Mouse (Mus musculus) heart, embryonic 16.5 days (tissue): ENCODE results near the gene Megf6. TPM values are rescaled to one million over a fixed set of nuclear protein-coding genes. Genes with fewer than 3 reads are reported as not detected.

ENCODE experiments used
- ATAC-seq: fragments of 200-750 bp; cut with Nextera tagmentation; replicated peaks from 2 replicates; pipeline ENCODE4 v1.8.0; 2017; ENCODE audit warnings: moderate number of reproducible peaks; ENCODE audit not compliant: insufficient read depth, low FRiP score; ENCODE audit errors: extremely low read depth
- H3K27ac ChIP-seq: fragments of 300-500 bp; sonication (generic); 2 replicates; pipeline ENCODE4 v1.5.1; 2014; ENCODE audit warnings: mild to moderate bottlenecking, low read length, control low read depth, moderate library complexity
- H3K27me3 ChIP-seq: fragments of 300-500 bp; sonication (generic); 2 replicates; pipeline ENCODE4 v1.6.1; 2014; ENCODE audit warnings: low read length, mixed read lengths; ENCODE audit not compliant: control insufficient read depth, insufficient read depth
- H3K36me3 ChIP-seq: fragments of 300-500 bp; sonication (generic); 2 replicates; pipeline ENCODE4 v1.6.1; 2014; ENCODE audit not compliant: control insufficient read depth, insufficient read depth
- H3K4me1 ChIP-seq: fragments of 300-500 bp; sonication (generic); 2 replicates; pipeline ENCODE4 v1.6.1; 2014; ENCODE audit warnings: low read length, mixed read lengths; ENCODE audit not compliant: control insufficient read depth, insufficient read depth
- H3K4me2 ChIP-seq: fragments of 300-500 bp; sonication (generic); 2 replicates; pipeline ENCODE4 v1.6.1; 2014; ENCODE audit warnings: low read depth, mild to moderate bottlenecking, control low read depth, low read length
- H3K4me3 ChIP-seq: fragments of 300-500 bp; sonication (generic); 2 replicates; pipeline ENCODE4 v1.5.1; 2014; ENCODE audit warnings: mild to moderate bottlenecking, control low read depth, low read length
- H3K9ac ChIP-seq: fragments of 300-500 bp; sonication (generic); 2 replicates; pipeline ENCODE4 v1.6.1; 2014; ENCODE audit warnings: low read length, control low read depth
- H3K9me3 ChIP-seq: fragments of 300-500 bp; sonication (generic); replicated peaks from 2 replicates; pipeline ENCODE4 v1.6.1; 2016; ENCODE audit warnings: low read length; ENCODE audit not compliant: control insufficient read depth
- WGBS: fragments of 180-500 bp; shearing (Covaris S2); extraction: QIAGEN DNeasy Blood & Tissue Kit; methylation state at CpG from one replicate; pipeline ENCODE4 v1.1.7; 2014; 5-methylcytosine and 5-hydroxymethylcytosine counted together
- polyA plus RNA-seq: library from polyadenylated mRNA; unstranded; fragments of >200 nt; fragmentation: Nextera tagmentation; extraction: Ambion mirVana; gene quantifications from 2 replicates; pipeline ENCODE4 v1.2.1, GENCODE M21; 2015

Megf6 gene
- polyA plus RNA-seq, 1 experiment from 2014 or later = 33.8 TPM

DNA sequence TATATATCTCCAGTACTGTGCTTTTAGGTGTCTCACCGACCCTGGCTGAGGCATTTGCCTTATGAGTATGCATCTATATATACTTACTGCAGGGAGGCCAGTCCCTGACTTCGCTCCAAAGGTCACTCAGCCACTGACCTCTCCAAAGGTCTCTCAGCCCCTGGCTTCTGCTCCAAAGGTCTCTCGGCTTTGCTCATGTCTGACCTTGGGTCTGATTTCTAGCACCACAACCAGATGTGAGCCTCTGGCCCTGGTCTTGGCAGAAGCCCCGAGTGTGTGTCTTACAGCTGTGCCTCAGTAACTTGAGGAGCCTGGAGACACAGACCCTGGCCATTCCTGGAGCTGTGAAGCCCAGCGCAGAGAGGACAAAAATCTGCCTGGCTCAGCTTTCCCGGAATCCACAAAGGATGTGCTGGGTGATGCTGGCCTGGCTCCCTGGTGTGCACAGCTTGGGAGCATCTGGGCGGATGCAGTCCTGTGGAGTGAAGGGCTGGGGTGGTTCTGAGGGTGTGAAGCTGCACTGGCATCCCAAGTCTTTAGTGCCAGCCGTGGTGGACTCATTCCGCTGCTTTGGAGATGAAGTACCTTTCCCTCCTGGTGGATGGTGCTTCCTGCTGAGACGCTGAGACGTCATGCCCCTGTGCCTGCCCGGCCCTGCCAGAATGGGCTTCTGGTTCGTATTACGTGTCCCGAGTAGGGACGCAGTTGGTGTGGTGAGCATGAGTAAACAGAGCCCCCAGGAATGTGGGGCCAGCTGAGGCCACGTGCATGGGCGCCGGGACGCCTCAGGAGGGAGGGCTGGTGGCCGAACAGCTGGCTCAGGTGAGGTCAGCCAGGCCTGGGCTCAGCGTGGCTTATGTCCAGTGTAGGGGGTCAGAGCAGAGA, 76.9 kb downstream of the Megf6 start:
- Histone ChIP-seq H3K9me3 (no peaks in the 10 kb centered on the region), H3K27ac (peak overlapping the region; percentile 39; the same call in 1 of the 2 replicates), H3K9ac (no peak overlapping the region), H3K4me1 (0 out of 2 replicates have a peak, but pooled peaks cover 6% of the 10 kb centered on the region), H3K27me3 (no peaks in the 10 kb centered on the region), H3K4me3 (no peak overlapping the region), H3K36me3 (no peaks in the 10 kb centered on the region), H3K4me2 (peak overlapping the region; percentile 67)
- WGBS = 52% methylated on average over 22 of the region's 22 CpGs
- ATAC-seq = no peak

GRCm38 (mm10) chr4:154248092-154248805, 77.7 kb downstream of the Megf6 start:
- no peak overlapping the region for H3K4me3 ChIP-seq
- H3K4me1 ChIP-seq = 0 out of 2 replicates have a peak, but pooled peaks cover 6% of the 10 kb centered on the region
- H3K4me2 ChIP-seq = no peak overlapping the region
- H3K27me3 ChIP-seq = no peaks in the 10 kb centered on the region
- H3K36me3 ChIP-seq = no peaks in the 10 kb centered on the region
- H3K27ac ChIP-seq = no peak overlapping the region
- H3K9me3 ChIP-seq = no peaks in the 10 kb centered on the region
- no peak overlapping the region for H3K9ac ChIP-seq
- 76% methylated on average over 21 of the region's 21 CpGs for WGBS
- no peak for ATAC-seq

DNA sequence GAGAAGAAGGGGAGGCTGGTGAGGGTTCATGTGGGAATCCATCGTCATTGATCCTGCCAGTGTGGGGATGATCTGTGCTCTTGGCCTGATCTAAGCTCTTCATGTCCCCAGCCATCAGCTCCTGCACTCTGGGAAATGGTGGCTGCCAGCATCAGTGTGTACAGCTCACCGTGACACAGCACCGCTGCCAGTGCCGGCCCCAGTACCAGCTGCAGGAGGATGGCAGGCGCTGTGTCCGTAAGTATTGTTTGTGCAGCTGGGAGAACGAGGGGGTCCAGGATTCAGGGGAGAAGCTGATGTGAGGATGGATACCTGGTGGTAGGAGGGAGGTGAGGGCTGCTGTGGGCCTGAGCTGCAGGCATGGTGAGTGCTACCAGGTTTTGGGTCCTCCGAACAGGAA, 78.8 kb downstream of the Megf6 start:
- Histone ChIP-seq H3K4me1 (0 out of 2 replicates have a peak, but pooled peaks cover 6% of the 10 kb centered on the region), H3K27me3 (no peaks in the 10 kb centered on the region), H3K36me3 (no peaks in the 10 kb centered on the region), H3K4me3 (no peak overlapping the region), H3K9me3 (no peaks in the 10 kb centered on the region), H3K9ac (no peak overlapping the region), H3K27ac (no peak overlapping the region), H3K4me2 (no peak overlapping the region)
- whole genome bisulfite sequencing = 81% methylated on average over 8 of the region's 8 CpGs
- no peak for ATAC-seq

DNA sequence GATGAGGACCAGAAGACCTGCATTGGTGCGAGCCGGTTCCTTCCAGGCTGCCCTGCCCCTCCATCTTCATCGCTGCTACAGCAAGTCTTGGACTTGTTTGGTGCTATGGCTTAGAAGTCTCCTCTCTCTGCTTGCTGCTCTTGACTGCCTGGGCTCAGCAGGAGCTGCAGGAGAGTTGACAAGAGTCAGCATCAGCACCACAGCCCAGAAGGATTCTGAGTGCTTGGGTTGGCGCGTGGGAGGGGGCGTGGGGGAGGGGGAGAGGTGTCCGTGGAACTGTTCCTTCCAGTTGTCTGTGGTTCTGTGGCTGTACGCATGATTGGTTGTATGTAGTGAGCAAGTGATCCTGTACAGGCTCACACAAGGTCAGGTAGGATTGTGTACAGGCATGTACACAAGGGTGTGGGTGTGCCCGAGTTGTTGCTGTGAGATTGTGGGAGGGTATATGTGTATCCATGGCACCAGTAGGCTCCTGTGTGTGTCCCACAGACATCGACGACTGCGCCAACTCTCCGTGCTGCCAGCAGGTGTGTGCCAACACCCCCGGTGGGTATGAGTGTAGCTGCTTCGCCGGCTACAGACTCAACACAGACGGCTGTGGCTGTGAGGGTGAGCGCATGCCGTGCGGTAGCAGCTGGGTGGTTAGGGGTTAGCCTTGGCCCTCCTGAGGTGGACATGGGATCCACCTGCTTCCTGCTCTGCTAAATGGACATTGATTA, 82.2 kb downstream of the Megf6 start:
- Histone ChIP-seq H3K27ac (no peak overlapping the region), H3K36me3 (no peaks in the 10 kb centered on the region), H3K4me2 (no peak overlapping the region), H3K9ac (no peak overlapping the region), H3K4me3 (no peak overlapping the region), H3K4me1 (no peaks in the 10 kb centered on the region), H3K27me3 (no peaks in the 10 kb centered on the region), H3K9me3 (no peaks in the 10 kb centered on the region)
- ATAC-seq = no peak
- WGBS = 85% methylated on average over 20 of the region's 20 CpGs

DNA sequence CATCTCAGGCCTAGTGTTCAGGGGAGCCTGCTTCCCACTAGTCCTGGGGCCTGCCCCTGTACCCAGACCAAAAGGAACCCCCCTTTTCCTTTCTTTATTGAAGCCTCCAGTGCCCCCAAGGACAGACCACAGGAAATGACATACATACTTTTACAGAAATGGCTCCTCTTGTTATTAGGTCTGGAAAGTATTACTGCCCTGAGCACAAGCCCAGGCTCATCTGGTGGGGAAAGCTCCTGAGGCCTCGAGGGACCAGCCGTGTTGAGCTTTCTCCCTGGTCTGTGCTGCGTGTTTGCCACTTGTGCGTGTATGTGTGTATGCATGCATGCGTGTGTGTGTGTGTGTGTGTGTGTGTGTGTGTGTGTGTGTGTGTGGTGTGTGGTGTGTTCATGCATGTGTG, 90.2 kb downstream of the Megf6 start:
- 89% methylated on average over 5 of the region's 5 CpGs for WGBS
- no peaks in the 10 kb centered on the region for H3K27me3 ChIP-seq
- no peaks in the 10 kb centered on the region for H3K4me1 ChIP-seq
- no peaks in the 10 kb centered on the region for H3K36me3 ChIP-seq
- H3K9ac ChIP-seq = no peak overlapping the region
- no peak for ATAC-seq
- no peak overlapping the region for H3K4me2 ChIP-seq
- no peak overlapping the region for H3K27ac ChIP-seq
- H3K4me3 ChIP-seq = no peak overlapping the region
- no peaks in the 10 kb centered on the region for H3K9me3 ChIP-seq

GRCm38 (mm10) chr4:154262071-154262470, 91.5 kb downstream of the Megf6 start:
- Histone ChIP-seq H3K27me3 (no peaks in the 10 kb centered on the region), H3K4me1 (no peaks in the 10 kb centered on the region)
- WGBS = 39% methylated on average over 4 of the region's 4 CpGs

DNA sequence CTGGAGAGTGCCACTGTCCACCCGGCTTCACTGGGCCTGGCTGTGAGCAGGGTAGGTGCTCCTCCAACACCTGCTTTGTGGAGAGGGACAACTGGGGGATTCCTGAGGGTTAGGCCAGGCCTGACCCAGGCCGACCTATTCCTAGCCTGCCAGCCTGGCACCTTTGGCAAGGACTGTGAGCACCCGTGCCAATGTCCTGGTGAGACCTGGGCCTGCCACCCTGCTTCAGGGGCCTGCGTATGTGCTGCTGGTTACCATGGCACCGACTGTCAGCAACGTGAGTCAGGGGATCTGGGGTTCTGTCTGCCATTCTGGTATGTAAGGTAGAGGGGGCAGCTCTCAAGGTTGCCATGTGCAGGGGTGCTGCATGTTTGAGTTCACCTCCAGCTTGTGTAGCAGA, 97.0 kb downstream of the Megf6 start:
- no peak for ATAC-seq
- H3K9me3 ChIP-seq = no peaks in the 10 kb centered on the region
- WGBS = 78% methylated on average over 6 of the region's 6 CpGs

More at GRCm38 (mm10) chr4:154262071-154262470, 91.5 kb downstream of the Megf6 start:
- Histone ChIP-seq H3K9me3 (no peaks in the 10 kb centered on the region), H3K27ac (no peak overlapping the region), H3K9ac (no peak overlapping the region), H3K4me3 (no peak overlapping the region), H3K36me3 (no peaks in the 10 kb centered on the region), H3K4me2 (no peak overlapping the region)
- ATAC-seq = no peak

DNA sequence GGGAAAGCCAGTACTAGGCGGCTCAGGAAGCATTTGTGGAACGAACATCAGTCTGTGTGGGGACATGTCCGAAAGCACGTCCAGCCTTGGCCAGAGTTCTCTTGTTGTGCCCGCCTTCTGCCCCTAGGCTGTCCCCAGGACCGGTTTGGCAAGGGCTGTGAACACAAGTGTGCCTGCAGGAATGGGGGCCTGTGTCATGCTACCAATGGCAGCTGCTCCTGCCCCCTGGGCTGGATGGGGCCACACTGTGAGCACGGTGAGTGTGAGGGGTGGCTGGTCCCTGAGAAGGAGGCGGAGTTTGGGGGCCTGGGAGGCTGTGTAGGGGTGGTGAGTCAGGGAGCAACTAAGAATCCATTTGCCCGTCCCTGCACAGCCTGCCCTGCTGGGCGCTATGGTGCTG, 99.0 kb downstream of the Megf6 start:
- H3K9ac ChIP-seq = no peak overlapping the region
- no peaks in the 10 kb centered on the region for H3K36me3 ChIP-seq
- H3K4me1 ChIP-seq = no peaks in the 10 kb centered on the region
- WGBS = 42% methylated on average over 10 of the region's 10 CpGs
- no peak overlapping the region for H3K27ac ChIP-seq
- H3K4me2 ChIP-seq = no peak overlapping the region
- H3K27me3 ChIP-seq = no peaks in the 10 kb centered on the region
- no peaks in the 10 kb centered on the region for H3K9me3 ChIP-seq
- peak; percentile 37 for ATAC-seq
- H3K4me3 ChIP-seq = no peak overlapping the region

More for the DNA sequence above, 97.0 kb downstream of the Megf6 start:
- Histone ChIP-seq H3K27me3 (no peaks in the 10 kb centered on the region), H3K36me3 (no peaks in the 10 kb centered on the region), H3K27ac (no peak overlapping the region), H3K9ac (no peak overlapping the region), H3K4me1 (no peaks in the 10 kb centered on the region), H3K4me3 (no peak overlapping the region), H3K4me2 (no peak overlapping the region)
